Mouse (Mus musculus): ENCODE data around the gene Efcab2.

Efcab2 gene

GRCm38 (mm10) chr1:178492493-178492892 is 86.6 kb downstream of the Efcab2 start:
- no peak overlapping the region for H3K4me3 ChIP-seq (replicated peaks; ENCODE audit: low read length)
- H3K4me1 ChIP-seq (replicated peaks; ENCODE audit: low read depth, low read length), result 0 out of 2 replicates have a peak, but pooled peaks cover 5% of the 10 kb centered on the region
- no peaks in the 10 kb centered on the region for H3K27me3 ChIP-seq (ENCODE audit: insufficient read depth, low read length)
- H3K36me3 ChIP-seq (ENCODE audit: insufficient read depth, low read length), result no peaks in the 10 kb centered on the region
- TF ChIP-seq CTCF (conservative IDR thresholded peaks at IDR 0.05; ENCODE audit: low read length) (no peak), POU5F1 (IDR thresholded peaks at IDR 0.05; ENCODE audit: borderline replicate concordance, low read length) (no peak)
- no peaks in the 10 kb centered on the region for H3K9me3 ChIP-seq (ENCODE audit: low read length)

GRCm38 (mm10) chr1:178496186-178496585 is 90.3 kb downstream of the Efcab2 start:
- no peaks in the 10 kb centered on the region for H3K27me3 ChIP-seq (ENCODE audit: insufficient read depth, low read length)
- H3K4me3 ChIP-seq (replicated peaks; ENCODE audit: low read length), result no peak overlapping the region
- 0 out of 2 replicates have a peak, but pooled peaks cover 5% of the 10 kb centered on the region for H3K4me1 ChIP-seq (replicated peaks; ENCODE audit: low read depth, low read length)
- no peaks in the 10 kb centered on the region for H3K36me3 ChIP-seq (ENCODE audit: insufficient read depth, low read length)
- no peaks in the 10 kb centered on the region for H3K9me3 ChIP-seq (ENCODE audit: low read length)
- no peak for TF ChIP-seq CTCF (conservative IDR thresholded peaks at IDR 0.05; ENCODE audit: low read length)
- TF ChIP-seq NANOG (IDR thresholded peaks at IDR 0.05; ENCODE audit: borderline replicate concordance, low read length), result peak; percentile 99

DNA sequence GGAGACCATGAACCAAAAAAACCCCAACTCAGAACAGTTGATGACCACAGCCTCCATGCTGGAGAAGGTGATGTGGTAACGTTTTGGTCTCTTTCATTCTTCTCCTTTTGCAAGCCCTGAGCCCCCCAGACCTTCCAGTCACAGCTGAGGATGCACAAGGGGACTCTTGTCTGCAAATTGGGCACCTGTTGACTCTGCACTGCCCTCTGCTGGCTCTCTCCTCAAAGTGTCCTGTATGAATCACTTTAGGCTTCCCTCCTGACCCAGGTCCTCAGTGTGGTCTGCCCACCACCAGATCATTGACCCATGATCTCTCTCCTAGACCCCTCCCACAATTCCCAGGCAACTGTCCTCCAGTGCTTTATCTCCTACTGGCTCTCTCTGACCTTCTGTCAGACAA is 91.0 kb downstream of the Efcab2 start:
- TF ChIP-seq POU5F1 (IDR thresholded peaks at IDR 0.05; ENCODE audit: borderline replicate concordance, low read length) (no peak), CTCF (conservative IDR thresholded peaks at IDR 0.05; ENCODE audit: low read length) (peak; percentile 47)
- no peaks in the 10 kb centered on the region for H3K9me3 ChIP-seq (ENCODE audit: low read length)

DNA sequence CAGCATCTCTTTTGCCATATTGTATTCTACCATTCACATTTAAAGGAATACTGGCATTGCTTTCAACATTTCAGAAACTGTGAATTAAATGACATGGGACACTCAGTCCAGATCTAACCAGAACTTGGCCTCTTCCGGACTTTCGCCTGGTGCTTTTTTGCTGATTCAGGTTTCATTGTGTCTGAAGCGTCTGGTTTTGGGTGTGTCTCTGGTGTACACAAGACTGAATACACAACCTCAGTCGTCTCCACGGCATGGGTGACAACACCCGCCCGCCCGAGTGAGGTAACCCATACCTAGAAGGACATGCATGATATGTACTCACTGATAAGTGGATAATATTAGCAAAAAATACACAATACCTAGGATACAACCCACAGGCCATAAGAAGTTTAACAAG is 101.1 kb downstream of the Efcab2 start:
- Histone ChIP-seq H3K4me3 (replicated peaks; ENCODE audit: low read length) (no peak overlapping the region), H3K9me3 (ENCODE audit: low read length) (peaks cover 6% of the 10 kb centered on the region; the same call in 1 of the 2 replicates), H3K27me3 (ENCODE audit: insufficient read depth, low read length) (peaks cover 8% of the 10 kb centered on the region; the same call in 1 of the 2 replicates), H3K4me1 (replicated peaks; ENCODE audit: low read depth, low read length) (peaks cover 21% of the 10 kb centered on the region), H3K36me3 (ENCODE audit: insufficient read depth, low read length) (no peaks in the 10 kb centered on the region)
- TF ChIP-seq POU5F1 (IDR thresholded peaks at IDR 0.05; ENCODE audit: borderline replicate concordance, low read length) (no peak), CTCF (conservative IDR thresholded peaks at IDR 0.05; ENCODE audit: low read length) (no peak), NANOG (IDR thresholded peaks at IDR 0.05; ENCODE audit: borderline replicate concordance, low read length) (no peak)

More for the DNA sequence above, 91.0 kb downstream of the Efcab2 start:
- no peaks in the 10 kb centered on the region for H3K27me3 ChIP-seq (ENCODE audit: insufficient read depth, low read length)
- 0 out of 2 replicates have a peak, but pooled peaks cover 5% of the 10 kb centered on the region for H3K4me1 ChIP-seq (replicated peaks; ENCODE audit: low read depth, low read length)
- no peak overlapping the region for H3K4me3 ChIP-seq (replicated peaks; ENCODE audit: low read length)
- no peaks in the 10 kb centered on the region for H3K36me3 ChIP-seq (ENCODE audit: insufficient read depth, low read length)

DNA sequence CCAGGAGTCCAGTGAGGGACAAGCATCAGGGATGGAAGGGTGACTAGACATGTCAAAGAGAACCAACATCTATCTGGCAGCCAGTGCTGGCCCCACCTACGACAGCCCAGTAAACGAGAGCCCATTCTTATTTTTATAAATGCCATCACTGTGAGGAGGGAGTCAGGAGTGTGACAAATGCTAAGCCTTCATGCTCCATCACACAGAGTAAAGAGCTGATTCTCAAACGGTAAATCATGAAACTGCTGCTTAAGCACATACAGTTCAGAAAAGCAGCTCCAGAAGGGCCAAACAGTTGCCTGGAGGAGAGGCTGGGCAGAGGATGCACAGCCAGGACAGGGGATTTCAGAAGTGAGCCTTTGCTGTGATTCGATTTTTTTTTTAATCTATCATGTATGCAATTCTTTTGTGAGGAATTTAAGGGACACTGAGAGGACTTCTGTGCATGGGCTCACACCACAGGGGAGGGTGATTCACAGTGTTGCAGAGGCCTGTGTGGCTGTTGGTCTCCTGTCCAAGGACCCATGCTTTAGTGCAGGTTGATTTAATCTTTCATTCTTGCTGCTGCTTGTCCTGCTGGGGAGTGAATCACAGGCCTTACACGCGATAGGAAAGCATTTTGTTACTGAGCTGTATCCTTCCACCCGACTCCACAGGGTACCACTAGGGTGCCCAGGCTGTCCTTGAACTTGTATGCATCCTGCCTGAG is 106.6 kb downstream of the Efcab2 start:
- H3K4me3 ChIP-seq (replicated peaks; ENCODE audit: low read length), result no peak overlapping the region
- H3K27me3 ChIP-seq (ENCODE audit: insufficient read depth, low read length), result peaks cover 20% of the 10 kb centered on the region
- TF ChIP-seq CTCF (conservative IDR thresholded peaks at IDR 0.05; ENCODE audit: low read length) (no peak), POU5F1 (IDR thresholded peaks at IDR 0.05; ENCODE audit: borderline replicate concordance, low read length) (no peak), NANOG (IDR thresholded peaks at IDR 0.05; ENCODE audit: borderline replicate concordance, low read length) (no peak)
- peaks cover 5% of the 10 kb centered on the region; the same call in 1 of the 2 replicates for H3K9me3 ChIP-seq (ENCODE audit: low read length)
- H3K4me1 ChIP-seq (replicated peaks; ENCODE audit: low read depth, low read length), result 0 out of 2 replicates have a peak, but pooled peaks cover 3% of the 10 kb centered on the region
- H3K36me3 ChIP-seq (ENCODE audit: insufficient read depth, low read length), result no peaks in the 10 kb centered on the region

DNA sequence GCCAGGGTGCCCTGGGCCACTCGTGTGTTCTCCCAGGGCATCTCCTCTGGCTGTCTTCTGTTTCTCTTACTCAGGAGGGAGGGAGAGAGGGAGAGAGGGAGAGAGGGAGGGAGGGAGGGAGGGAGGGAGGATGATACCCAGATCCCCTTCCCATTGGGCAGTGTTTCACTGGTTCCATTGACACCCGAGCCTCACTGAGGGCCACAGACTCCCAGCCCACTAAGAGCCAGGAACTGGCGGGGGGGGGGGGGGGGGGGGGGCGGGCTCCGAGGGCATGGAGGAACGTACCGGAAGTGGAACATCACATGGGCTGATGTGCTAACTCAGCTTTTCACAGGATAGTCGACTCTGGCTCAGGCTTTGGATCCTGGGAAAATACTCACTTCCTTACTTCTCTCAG is 108.1 kb downstream of the Efcab2 start:
- Histone ChIP-seq H3K4me3 (replicated peaks; ENCODE audit: low read length) (no peak overlapping the region), H3K9me3 (ENCODE audit: low read length) (no peaks in the 10 kb centered on the region)
- TF ChIP-seq CTCF (conservative IDR thresholded peaks at IDR 0.05; ENCODE audit: low read length) (no peak), NANOG (IDR thresholded peaks at IDR 0.05; ENCODE audit: borderline replicate concordance, low read length) (no peak), POU5F1 (IDR thresholded peaks at IDR 0.05; ENCODE audit: borderline replicate concordance, low read length) (no peak)

GRCm38 (mm10) chr1:178515839-178516238 is 110.0 kb downstream of the Efcab2 start:
- Histone ChIP-seq H3K27me3 (ENCODE audit: insufficient read depth, low read length) (peaks cover 35% of the 10 kb centered on the region), H3K9me3 (ENCODE audit: low read length) (no peaks in the 10 kb centered on the region), H3K36me3 (ENCODE audit: insufficient read depth, low read length) (no peaks in the 10 kb centered on the region), H3K4me1 (replicated peaks; ENCODE audit: low read depth, low read length) (no peaks in the 10 kb centered on the region), H3K4me3 (replicated peaks; ENCODE audit: low read length) (no peak overlapping the region)
- TF ChIP-seq NANOG (IDR thresholded peaks at IDR 0.05; ENCODE audit: borderline replicate concordance, low read length) (no peak), CTCF (conservative IDR thresholded peaks at IDR 0.05; ENCODE audit: low read length) (no peak), POU5F1 (IDR thresholded peaks at IDR 0.05; ENCODE audit: borderline replicate concordance, low read length) (no peak)

More for the DNA sequence above, 108.1 kb downstream of the Efcab2 start:
- Histone ChIP-seq H3K36me3 (ENCODE audit: insufficient read depth, low read length) (no peaks in the 10 kb centered on the region), H3K27me3 (ENCODE audit: insufficient read depth, low read length) (peaks cover 25% of the 10 kb centered on the region), H3K4me1 (replicated peaks; ENCODE audit: low read depth, low read length) (no peaks in the 10 kb centered on the region)

DNA sequence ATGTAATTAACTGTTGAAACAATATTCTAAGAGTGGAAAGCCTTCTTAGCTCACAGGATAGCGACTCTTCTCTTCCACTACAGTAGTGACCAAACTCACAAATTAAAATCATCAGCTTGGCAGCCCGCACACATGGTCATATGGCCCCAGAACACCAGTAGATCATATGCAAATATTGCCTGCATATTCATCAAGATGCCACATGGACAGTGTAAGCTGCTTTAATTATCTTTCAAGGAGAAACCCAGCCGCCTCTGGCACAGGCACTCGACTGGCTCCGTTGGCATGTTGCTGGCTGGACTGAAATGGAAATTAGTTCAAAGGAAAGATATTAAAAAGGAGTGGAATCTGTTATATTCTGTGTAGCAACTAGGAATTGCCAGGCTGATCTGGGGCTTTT is 116.5 kb downstream of the Efcab2 start:
- peaks cover 33% of the 10 kb centered on the region for H3K27me3 ChIP-seq (ENCODE audit: insufficient read depth, low read length)
- H3K4me3 ChIP-seq (replicated peaks; ENCODE audit: low read length), result no peak overlapping the region
- no peak for TF ChIP-seq POU5F1 (IDR thresholded peaks at IDR 0.05; ENCODE audit: borderline replicate concordance, low read length)
- no peak for TF ChIP-seq NANOG (IDR thresholded peaks at IDR 0.05; ENCODE audit: borderline replicate concordance, low read length)
- no peak for TF ChIP-seq CTCF (conservative IDR thresholded peaks at IDR 0.05; ENCODE audit: low read length)
- H3K36me3 ChIP-seq (ENCODE audit: insufficient read depth, low read length), result no peaks in the 10 kb centered on the region
- H3K4me1 ChIP-seq (replicated peaks; ENCODE audit: low read depth, low read length), result peaks cover 2% of the 10 kb centered on the region
- H3K9me3 ChIP-seq (ENCODE audit: low read length), result no peaks in the 10 kb centered on the region

DNA sequence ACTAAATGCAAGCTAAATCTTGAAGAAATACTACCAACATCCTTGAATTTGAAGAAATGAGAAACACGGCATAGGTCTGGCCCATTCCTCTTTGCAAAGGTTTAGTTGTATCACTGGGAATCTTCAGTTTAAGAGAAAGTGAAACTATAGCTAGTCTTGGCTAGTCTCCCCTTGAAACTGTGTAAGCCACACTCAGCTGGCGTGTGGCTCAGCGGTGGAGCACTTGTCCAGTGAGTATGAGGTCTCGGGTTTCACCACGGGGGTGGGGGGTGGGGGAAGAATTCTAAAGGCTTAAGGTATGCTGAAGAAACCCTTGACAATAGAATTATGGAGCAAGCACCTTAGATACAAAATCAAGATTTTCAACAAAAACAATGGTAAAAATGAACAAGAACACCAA is 117.3 kb downstream of the Efcab2 start:
- Histone ChIP-seq H3K36me3 (ENCODE audit: insufficient read depth, low read length) (no peaks in the 10 kb centered on the region), H3K9me3 (ENCODE audit: low read length) (no peaks in the 10 kb centered on the region), H3K27me3 (ENCODE audit: insufficient read depth, low read length) (peaks cover 36% of the 10 kb centered on the region), H3K4me1 (replicated peaks; ENCODE audit: low read depth, low read length) (peaks cover 8% of the 10 kb centered on the region), H3K4me3 (replicated peaks; ENCODE audit: low read length) (no peak overlapping the region)
- no peak for TF ChIP-seq POU5F1 (IDR thresholded peaks at IDR 0.05; ENCODE audit: borderline replicate concordance, low read length)
- TF ChIP-seq NANOG (IDR thresholded peaks at IDR 0.05; ENCODE audit: borderline replicate concordance, low read length), result no peak
- no peak for TF ChIP-seq CTCF (conservative IDR thresholded peaks at IDR 0.05; ENCODE audit: low read length)
